ENCODE assay signal across 10 mouse cellular contexts in the genomic region with DNA sequence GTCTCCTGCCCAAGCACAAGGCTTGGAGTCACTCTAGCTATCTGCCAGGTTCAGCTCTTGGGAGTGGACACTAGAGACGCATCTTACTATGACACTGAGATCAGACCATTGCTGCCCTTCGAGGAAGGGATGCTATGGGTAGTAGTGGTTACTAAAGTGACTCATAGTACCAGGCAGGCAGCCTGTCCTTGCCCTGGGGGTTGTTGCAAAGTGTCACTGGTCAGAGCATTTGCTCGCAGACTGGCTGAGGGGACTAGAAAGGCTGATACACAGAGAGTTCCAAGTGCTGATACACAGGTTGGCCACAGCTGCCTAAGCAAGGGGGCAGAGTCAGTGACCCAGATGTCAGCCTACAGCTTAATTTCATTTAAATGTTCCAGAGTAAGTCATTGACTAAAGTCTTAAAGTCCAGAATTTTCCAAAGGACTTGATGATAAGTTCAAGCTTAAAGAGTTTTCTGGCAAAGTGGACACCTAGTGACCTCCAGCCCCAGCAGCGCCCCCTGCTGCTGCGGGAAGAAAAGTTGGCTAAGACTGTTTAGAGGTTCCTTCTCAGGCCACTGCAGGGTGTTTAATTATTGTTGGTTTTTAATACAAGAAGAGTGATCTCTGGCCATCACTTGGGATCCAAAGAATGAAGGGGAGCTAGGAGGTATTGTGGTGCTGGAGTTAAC. TPM values are rescaled to one million over a fixed set of nuclear protein-coding genes. Genes with fewer than 3 reads are reported as not detected.
DNase-seq lines count a peak whose midpoint lies in the region; ATAC-seq and TF ChIP-seq lines count a peak whose summit lies in the region.
"Had no signal": no experiment of that assay in that cellular context is flagged by ENCODE, and none has a peak within 500 bp of the region (broad histone marks: within the 10 kb centered on the region; RNA-seq: fewer than 3 reads in every experiment).

No protein-coding gene starts in this region.

- peaks cover 24% of the 10 kb centered on the region for H3K4me1 ChIP-seq in kidney, embryonic 15.5 days
- peaks cover 0 to 11% of the 10 kb centered on the region in 2 experiments; a peak in 2 of 4 replicates for H3K4me1 ChIP-seq in CH12.LX (ENCODE audit: control insufficient read depth in 1 of 2, insufficient read depth in 2 of 2)
- peaks cover 10% of the 10 kb centered on the region for H3K4me1 ChIP-seq in forebrain, embryonic 10.5 days
- H3K4me1 ChIP-seq in midbrain, embryonic 10.5 days = no peaks in the 10 kb centered on the region

- no peak overlapping the region for H3K4me2 ChIP-seq in kidney, embryonic 15.5 days
- H3K4me2 ChIP-seq in CH12.LX (ENCODE audit: insufficient read depth, low read depth, poor library complexity, severe bottlenecking) = no peak overlapping the region
- H3K4me2 ChIP-seq: limb, embryonic 13.5 days had no signal

- TF ChIP-seq POLR2A in CH12.LX (IDR thresholded peaks at IDR 0.05; ENCODE audit: low read depth, low read length) = no peak

- peak; percentile 31 for TF ChIP-seq RAD21 in CH12.LX (IDR thresholded peaks at IDR 0.05; ENCODE audit: low read depth, low read length)

- dilution Hi-C loops in CH12.LX (cut with MboI; ENCODE audit: extremely low pct_ligation_motif_present, extremely low pct_unique_long_range_greater_than_20kb, low sequenced_read_pairs) = no loop called here

- H3K4me3 ChIP-seq in kidney, embryonic 15.5 days (replicated peaks) = no peak overlapping the region
- no peak overlapping the region for H3K4me3 ChIP-seq in CH12.LX (replicated peaks in 1 of 3; ENCODE audit: low read depth in 2 of 3, low read length in 2 of 3, poor library complexity in 1 of 3)
- no peak overlapping the region for H3K4me3 ChIP-seq in forebrain, embryonic 10.5 days
- no peak overlapping the region for H3K4me3 ChIP-seq in midbrain, embryonic 10.5 days
- H3K4me3 ChIP-seq: limb, embryonic 13.5 days had no signal

- 71% methylated on average over 5 of the region's 5 CpGs for WGBS in kidney, embryonic 15.5 days
- WGBS in forebrain, embryonic 10.5 days = 71% methylated on average over 5 of the region's 5 CpGs
- 78% methylated on average over 5 of the region's 5 CpGs for WGBS in midbrain, embryonic 10.5 days

- no peak overlapping the region for H3K9ac ChIP-seq in kidney, embryonic 15.5 days
- H3K9ac ChIP-seq in CH12.LX (ENCODE audit: insufficient read depth, low read depth) = no peak overlapping the region
- H3K9ac ChIP-seq: limb, embryonic 13.5 days had no signal

- no peak for TF ChIP-seq EP300 in CH12.LX (IDR thresholded peaks at IDR 0.05; ENCODE audit: low read length)

- peaks cover 11% of the 10 kb centered on the region for H3K27me3 ChIP-seq in kidney, embryonic 15.5 days
- H3K27me3 ChIP-seq in CH12.LX (replicated peaks) = no peaks in the 10 kb centered on the region
- H3K27me3 ChIP-seq in forebrain, embryonic 10.5 days (ENCODE audit: poor library complexity, severe bottlenecking) = peaks cover 10% of the 10 kb centered on the region
- H3K27me3 ChIP-seq in midbrain, embryonic 10.5 days (ENCODE audit: low read depth, poor library complexity, severe bottlenecking) = peaks cover 7% of the 10 kb centered on the region; the same call in 1 of the 2 replicates

- no peaks in the 10 kb centered on the region for H3K79me2 ChIP-seq in CH12.LX (replicated peaks; ENCODE audit: control insufficient read depth, extremely low read depth, insufficient read depth, poor library complexity, severe bottlenecking)

- in situ Hi-C loops in CH12.LX (cut with MboI; ENCODE audit: low pct_ligation_motif_present, low pct_unique_long_range_greater_than_20kb, low sequenced_read_pairs) = loop anchor here (25.0 kb wide), 2 partner anchors 257 to 532 kb away; a partner anchor contains a TSS

- no peaks in the 10 kb centered on the region for H3K36me3 ChIP-seq in kidney, embryonic 15.5 days
- no peaks in the 10 kb centered on the region for H3K36me3 ChIP-seq in CH12.LX (replicated peaks in 1 of 2; ENCODE audit: control insufficient read depth in 1 of 2, insufficient read depth in 1 of 2, low read length in 1 of 2)
- no peaks in the 10 kb centered on the region for H3K36me3 ChIP-seq in forebrain, embryonic 10.5 days (replicated peaks)
- H3K36me3 ChIP-seq in midbrain, embryonic 10.5 days = no peaks in the 10 kb centered on the region
- H3K36me3 ChIP-seq: limb, embryonic 13.5 days had no signal

- TF ChIP-seq CTCF in CH12.LX (conservative IDR thresholded peaks at IDR 0.05 in 1 of 2, IDR thresholded peaks at IDR 0.05 in 1 of 2; ENCODE audit: low read depth in 2 of 2, low read length in 2 of 2) = peak in 1 of 2 experiments; percentile 76; a peak in 2 of 4 replicates

- H3K9me3 ChIP-seq in kidney, embryonic 15.5 days (replicated peaks) = no peaks in the 10 kb centered on the region
- H3K9me3 ChIP-seq in CH12.LX (replicated peaks; ENCODE audit: low read length) = no peaks in the 10 kb centered on the region
- no peaks in the 10 kb centered on the region for H3K9me3 ChIP-seq in forebrain, embryonic 10.5 days
- no peaks in the 10 kb centered on the region for H3K9me3 ChIP-seq in midbrain, embryonic 10.5 days (replicated peaks)
- H3K9me3 ChIP-seq: limb, embryonic 13.5 days had no signal

- no peak overlapping the region for H3K27ac ChIP-seq in kidney, embryonic 15.5 days
- no peak overlapping the region for H3K27ac ChIP-seq in CH12.LX (ENCODE audit: insufficient read depth, low read depth)
- no peak overlapping the region for H3K27ac ChIP-seq in forebrain, embryonic 10.5 days
- H3K27ac ChIP-seq in midbrain, embryonic 10.5 days (replicated peaks) = no peak overlapping the region
- H3K27ac ChIP-seq: limb, embryonic 13.5 days had no signal

- no peak for ATAC-seq in kidney, embryonic 15.5 days (replicated peaks; ENCODE audit: low FRiP score)

- DNase-seq in kidney, adult 18-20 months = peak; percentile 57
- no peak for DNase-seq in CH12.LX (ENCODE audit: extremely low read depth)
- peak; percentile 39 for DNase-seq in Muller cell, postnatal 12 days (ENCODE audit: inconsistent ontology term)
- DNase-seq in kidney, postnatal 25 days = peak; percentile 58 to 78
- DNase-seq in forebrain, embryonic 10.5 days (ENCODE audit: extremely low spot score, low spot score) = no peak
- DNase-seq in frontal cortex, adult 2 months (ENCODE audit: extremely low spot score in 1 of 2, low spot score in 1 of 2) = no peak
- no peak for DNase-seq in midbrain, embryonic 10.5 days (ENCODE audit: low spot score)

TF ChIP-seq in CH12.LX, 34 proteins besides CTCF, POLR2A, EP300 and RAD21:
- no peak for TF ChIP-seq JUND (conservative IDR thresholded peaks at IDR 0.05; ENCODE audit: low read depth, low read length)
- TF ChIP-seq SMC3 (IDR thresholded peaks at IDR 0.05; ENCODE audit: low read depth, low read length) = peak; percentile 72
TF ChIP-seq in CH12.LX: peak in this region for 1.

RNA-seq across cellular contexts. Expression of a gene that starts 32.5 kb away (rescaled TPM):
- 1.4 and 2.0 TPM in 2 replicates for polyA plus RNA-seq in kidney, embryonic 15.5 days (2015; fragmentation: Nextera tagmentation; extraction: Ambion mirVana)
- total RNA-seq in CH12.LX (2012; rRNA removed) = 0.98 and 1.0 TPM in 2 replicates
- total RNA-seq in CH12.LX (2014; rRNA removed) = 0.03 TPM in 2 replicates
- 0.57 and 0.74 TPM in 2 replicates for polyA plus RNA-seq in CH12.LX (2012; ENCODE audit: insufficient read length, low read depth)
- 2.0 and 2.3 TPM in 2 replicates for polyA plus RNA-seq in forebrain, embryonic 10.5 days (2016; fragmentation: Nextera tagmentation; extraction: Ambion mirVana)
- 1.3 and 2.6 TPM in 2 replicates for polyA plus RNA-seq in frontal cortex, adult 2 months (2012; rRNA removed)
- 1.9 and 2.1 TPM in 2 replicates for polyA plus RNA-seq in midbrain, embryonic 10.5 days (2016; fragmentation: Nextera tagmentation; extraction: Ambion mirVana)

RNA-seq across cellular contexts. Expression of a gene that starts 32.6 kb away (rescaled TPM):
- polyA plus RNA-seq in kidney, embryonic 15.5 days (2015; fragmentation: Nextera tagmentation; extraction: Ambion mirVana) = 0.08 and 0.32 TPM in 2 replicates
- total RNA-seq in CH12.LX (2012; rRNA removed) (not detected in 2 replicates), CH12.LX (2014; rRNA removed) (not detected in 2 replicates)
- not detected in 2 replicates for polyA plus RNA-seq in CH12.LX (2012; ENCODE audit: insufficient read length, low read depth)
- 0.09 TPM in 1 of 2 replicates, not detected in the other for polyA plus RNA-seq in forebrain, embryonic 10.5 days (2016; fragmentation: Nextera tagmentation; extraction: Ambion mirVana)
- polyA plus RNA-seq in frontal cortex, adult 2 months (2012; rRNA removed) = 0.42 and 0.46 TPM in 2 replicates
- 0.09 TPM in 1 of 2 replicates, not detected in the other for polyA plus RNA-seq in midbrain, embryonic 10.5 days (2016; fragmentation: Nextera tagmentation; extraction: Ambion mirVana)
- total RNA-seq: gastrocnemius, postnatal 4 days had no signal

Comparison
In these comparisons a context has a peak if more than half of its experiments do, and no peak if none do; other contexts are left out.
1. DNase-seq: peak in kidney, adult 18-20 months (single experiment), Muller cell, postnatal 12 days (single experiment) and kidney, postnatal 25 days (2 of 2); none in CH12.LX (single experiment), forebrain, embryonic 10.5 days (single experiment), frontal cortex, adult 2 months (0 of 2) and midbrain, embryonic 10.5 days (single experiment).